Mouse (Mus musculus) stomach, embryonic 15.5 days (tissue): ENCODE results near the gene Fat1. TPM values are rescaled to one million over a fixed set of nuclear protein-coding genes. Genes with fewer than 3 reads are reported as not detected.
A peak's percentile ranks its signal among the peaks of the same experiment; 100 is the strongest.

ENCODE experiments used
- ATAC-seq: fragments of 200-750 bp; cut with Nextera tagmentation; 2 replicates; pipeline ENCODE4 v1.8.0; 2017; ENCODE audit warnings: low read depth, moderate number of reproducible peaks, moderate TSS enrichment; ENCODE audit not compliant: insufficient read depth, low FRiP score
- H3K27ac ChIP-seq: fragments of 300-500 bp; sonication (generic); 2 replicates; pipeline ENCODE4 v1.5.1; 2015; ENCODE audit warnings: mild to moderate bottlenecking, inconsistent platforms
- H3K27me3 ChIP-seq: fragments of 300-500 bp; sonication (generic); replicated peaks from 2 replicates; pipeline ENCODE4 v1.6.1; 2015; ENCODE audit warnings: inconsistent platforms
- H3K36me3 ChIP-seq: fragments of 300-500 bp; sonication (generic); 2 replicates; pipeline ENCODE4 v1.6.1; 2015; ENCODE audit warnings: inconsistent platforms
- H3K4me1 ChIP-seq: fragments of 300-500 bp; sonication (generic); 2 replicates; pipeline ENCODE4 v1.6.1; 2015; ENCODE audit warnings: inconsistent platforms
- H3K4me2 ChIP-seq: fragments of 300-500 bp; sonication (generic); 2 replicates; pipeline ENCODE4 v1.6.1; 2015; ENCODE audit warnings: mild to moderate bottlenecking, inconsistent platforms
- H3K4me3 ChIP-seq: fragments of 300-500 bp; sonication (generic); replicated peaks from 2 replicates; pipeline ENCODE4 v1.5.1; 2015; ENCODE audit warnings: inconsistent platforms
- H3K9ac ChIP-seq: fragments of 300-500 bp; sonication (generic); 2 replicates; pipeline ENCODE4 v1.6.1; 2015; ENCODE audit warnings: inconsistent platforms
- H3K9me3 ChIP-seq: fragments of 300-500 bp; sonication (generic); 2 replicates; pipeline ENCODE4 v1.6.1; 2016; ENCODE audit warnings: inconsistent platforms
- WGBS: fragments of 180-500 bp; shearing (Covaris S2); methylation state at CpG from one replicate; pipeline ENCODE4 v1.1.7; 2015; 5-methylcytosine and 5-hydroxymethylcytosine counted together
- polyA plus RNA-seq: library from polyadenylated mRNA; unstranded; fragments of >200 nt; fragmentation: Nextera tagmentation; extraction: Ambion mirVana; gene quantifications from 2 replicates; pipeline ENCODE4 v1.2.1, GENCODE M21; 2015

Gene Fat1
- polyA plus RNA-seq, 1 experiment from 2014 or later: 14.5 TPM

DNA sequence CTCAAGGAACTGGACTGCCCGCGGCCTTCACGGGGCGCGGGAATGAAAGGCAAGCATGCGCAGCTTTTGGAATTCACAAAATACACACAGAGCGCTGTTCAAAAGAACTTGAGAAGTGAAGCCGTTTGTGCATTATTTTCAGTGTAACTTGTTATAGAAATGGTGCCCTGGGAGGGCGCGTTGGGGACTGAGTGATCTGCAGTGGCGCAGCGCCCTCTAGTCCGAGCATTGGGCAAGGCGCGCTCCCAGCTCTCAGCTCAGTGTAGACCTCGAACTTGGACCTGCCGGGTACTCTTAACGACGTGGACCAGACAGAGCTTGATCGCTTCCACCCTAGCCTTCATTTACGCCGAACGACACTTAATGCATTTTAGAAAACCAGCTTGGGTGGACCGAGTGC is 494 bp downstream of the Fat1 start:
- Histone ChIP-seq H3K36me3 (no peaks in the 10 kb centered on the region), H3K9me3 (no peaks in the 10 kb centered on the region), H3K4me3 (peak overlapping the region; percentile 86), H3K27ac (peak overlapping the region; percentile 96), H3K4me2 (peak overlapping the region; percentile 81), H3K4me1 (peaks cover 5% of the 10 kb centered on the region; the same call in 1 of the 2 replicates), H3K9ac (peak overlapping the region; percentile 40; the same call in 1 of the 2 replicates), H3K27me3 (no peaks in the 10 kb centered on the region)
- under 1% methylated on average over 24 of the region's 24 CpGs for WGBS
- ATAC-seq: peak; percentile 68

DNA sequence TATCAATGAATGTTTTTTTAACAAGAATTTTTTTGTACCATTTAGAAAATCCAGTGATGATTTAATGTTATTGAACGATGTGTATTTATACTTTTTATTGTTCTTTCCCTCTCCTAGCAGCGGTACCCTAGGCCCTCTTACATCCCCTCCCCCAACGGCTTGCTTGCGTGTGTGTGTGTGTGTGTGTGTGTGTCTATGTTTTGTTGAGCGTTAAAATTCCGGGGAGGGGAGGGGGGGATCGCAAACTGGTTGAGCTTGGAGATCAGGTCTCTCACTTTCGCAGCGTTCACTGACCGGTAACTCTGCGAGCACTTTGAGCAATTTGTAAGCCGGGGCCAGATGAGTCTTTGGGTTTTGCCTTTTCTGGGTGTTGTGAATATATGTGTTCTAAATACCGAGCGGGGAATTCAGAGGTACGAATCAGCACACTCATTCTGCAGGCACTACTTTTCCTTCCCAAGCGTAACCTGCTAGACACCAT is 1.3 kb downstream of the Fat1 start:
- 2% methylated on average over 16 of the region's 16 CpGs for WGBS
- peak overlapping the region; percentile 34; the same call in 1 of the 2 replicates for H3K9ac ChIP-seq

DNA sequence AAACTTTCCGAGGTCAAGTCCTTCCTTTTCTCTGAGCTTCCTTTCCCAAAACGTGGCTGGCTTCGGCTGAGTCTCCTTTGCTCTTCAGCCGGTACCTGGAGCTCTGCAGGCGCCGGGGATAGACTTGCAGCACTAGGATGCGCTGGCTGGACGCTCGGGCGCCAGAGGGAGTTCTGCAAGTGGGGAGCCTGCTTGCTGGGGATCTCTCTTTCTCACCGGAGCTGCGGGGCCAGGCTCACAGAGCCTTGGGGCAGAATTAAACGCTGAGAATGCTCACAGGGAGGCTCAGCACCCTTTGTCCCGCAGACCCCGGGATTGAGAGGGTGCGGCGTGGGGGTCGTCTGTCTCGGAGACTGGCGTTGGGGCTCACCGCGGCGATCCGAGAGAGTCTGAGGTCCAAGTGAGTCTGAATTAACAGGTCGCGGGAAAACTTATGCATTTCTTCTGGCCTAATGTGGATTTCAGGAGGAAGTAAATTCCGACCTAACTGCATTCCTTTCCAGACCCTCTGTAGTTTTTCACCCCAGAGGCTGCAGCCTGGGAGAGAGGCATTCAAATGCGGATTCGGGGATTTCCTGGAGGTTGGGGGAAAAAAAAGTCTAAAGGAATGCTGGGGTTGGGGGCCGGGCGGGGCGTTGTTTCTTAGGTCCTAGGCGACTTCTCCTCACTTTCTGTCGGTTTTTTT is 2.0 kb downstream of the Fat1 start:
- H3K27ac ChIP-seq: peak overlapping the region; percentile 91
- H3K36me3 ChIP-seq: no peaks in the 10 kb centered on the region
- WGBS: under 1% methylated on average over 34 of the region's 34 CpGs
- no peaks in the 10 kb centered on the region for H3K9me3 ChIP-seq
- ATAC-seq: no peak
- H3K27me3 ChIP-seq: no peaks in the 10 kb centered on the region
- H3K9ac ChIP-seq: peak overlapping the region; percentile 34; the same call in 1 of the 2 replicates
- peak overlapping the region; percentile 81 for H3K4me2 ChIP-seq
- H3K4me3 ChIP-seq: peak overlapping the region; percentile 86
- H3K4me1 ChIP-seq: peaks cover 5% of the 10 kb centered on the region; the same call in 1 of the 2 replicates

More for the DNA sequence above, 1.3 kb downstream of the Fat1 start:
- peak overlapping the region; percentile 86 for H3K4me3 ChIP-seq
- no peaks in the 10 kb centered on the region for H3K27me3 ChIP-seq
- no peaks in the 10 kb centered on the region for H3K36me3 ChIP-seq
- no peaks in the 10 kb centered on the region for H3K9me3 ChIP-seq
- peak overlapping the region; percentile 81 for H3K4me2 ChIP-seq
- ATAC-seq: no peak
- H3K4me1 ChIP-seq: peaks cover 5% of the 10 kb centered on the region; the same call in 1 of the 2 replicates
- peak overlapping the region; percentile 96 for H3K27ac ChIP-seq

DNA sequence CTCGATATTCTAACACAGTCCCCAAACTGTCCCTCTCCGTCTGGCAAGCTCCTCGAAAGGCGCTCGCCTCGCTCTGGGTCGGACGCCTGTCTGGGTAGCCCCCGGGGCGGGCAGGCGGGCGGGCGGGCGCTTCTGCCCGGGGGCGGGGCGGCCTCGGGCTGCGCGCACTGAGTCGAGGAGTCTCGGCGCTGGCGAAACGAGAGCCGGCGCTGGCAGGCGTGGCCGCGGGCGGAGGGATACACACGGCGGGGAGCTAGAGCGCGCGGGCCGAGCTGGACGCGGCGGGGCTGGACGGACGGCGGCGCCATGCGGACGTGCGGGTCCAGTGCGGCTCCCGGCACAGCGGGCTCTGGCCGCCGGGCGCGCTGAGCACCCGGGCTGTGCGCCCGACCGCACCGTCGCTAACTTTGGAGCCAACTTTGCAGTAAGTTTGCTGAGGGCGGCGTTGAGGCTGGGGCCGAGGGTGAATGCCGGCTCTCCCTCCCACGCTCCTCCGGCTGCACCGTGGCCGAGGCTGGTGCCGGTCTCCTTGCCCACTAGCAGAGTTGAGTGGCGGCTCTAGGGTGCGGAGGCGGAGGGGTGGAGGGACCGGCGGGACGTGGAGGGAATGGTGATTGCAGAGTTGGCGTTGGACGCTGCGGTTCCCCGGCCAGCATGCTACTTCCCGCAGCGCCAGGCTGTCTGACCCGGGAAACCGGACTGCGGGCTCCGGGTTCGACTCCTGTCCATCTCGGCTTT is 2.8 kb downstream of the Fat1 start:
- peak overlapping the region; percentile 76 for H3K9ac ChIP-seq
- H3K4me1 ChIP-seq: peaks cover 5% of the 10 kb centered on the region; the same call in 1 of the 2 replicates
- no peaks in the 10 kb centered on the region for H3K36me3 ChIP-seq
- peak; percentile 78 for ATAC-seq
- H3K9me3 ChIP-seq: no peaks in the 10 kb centered on the region
- H3K27ac ChIP-seq: peak overlapping the region; percentile 92
- H3K27me3 ChIP-seq: no peaks in the 10 kb centered on the region
- peak overlapping the region; percentile 81 for H3K4me2 ChIP-seq
- peak overlapping the region; percentile 86 for H3K4me3 ChIP-seq
- under 1% methylated on average over 87 of the region's 87 CpGs for WGBS

DNA sequence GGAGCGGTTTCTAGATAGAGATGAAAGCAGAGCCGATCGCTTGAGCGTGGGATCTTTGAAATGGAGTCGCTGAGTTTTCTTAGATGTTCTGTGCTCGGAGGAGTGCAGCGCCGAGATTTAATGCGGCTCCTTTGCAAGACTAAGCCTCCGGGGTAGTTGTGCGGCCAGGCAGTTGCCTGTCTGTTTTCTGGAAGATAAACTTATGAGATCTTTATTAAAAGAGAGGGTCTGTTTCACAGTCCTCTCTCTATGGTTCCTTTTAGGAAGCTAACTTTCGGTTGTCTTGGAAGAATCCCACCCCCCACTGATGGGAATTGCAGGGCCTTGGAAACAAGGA is 3.4 kb downstream of the Fat1 start:
- Histone ChIP-seq H3K4me1 (peaks cover 5% of the 10 kb centered on the region; the same call in 1 of the 2 replicates), H3K27ac (peak overlapping the region; percentile 92), H3K36me3 (no peaks in the 10 kb centered on the region), H3K9ac (peak overlapping the region; percentile 76), H3K9me3 (no peaks in the 10 kb centered on the region), H3K27me3 (no peaks in the 10 kb centered on the region), H3K4me3 (peak overlapping the region; percentile 86), H3K4me2 (peak overlapping the region; percentile 81)
- under 1% methylated on average over 12 of the region's 12 CpGs for WGBS
- ATAC-seq: no peak

DNA sequence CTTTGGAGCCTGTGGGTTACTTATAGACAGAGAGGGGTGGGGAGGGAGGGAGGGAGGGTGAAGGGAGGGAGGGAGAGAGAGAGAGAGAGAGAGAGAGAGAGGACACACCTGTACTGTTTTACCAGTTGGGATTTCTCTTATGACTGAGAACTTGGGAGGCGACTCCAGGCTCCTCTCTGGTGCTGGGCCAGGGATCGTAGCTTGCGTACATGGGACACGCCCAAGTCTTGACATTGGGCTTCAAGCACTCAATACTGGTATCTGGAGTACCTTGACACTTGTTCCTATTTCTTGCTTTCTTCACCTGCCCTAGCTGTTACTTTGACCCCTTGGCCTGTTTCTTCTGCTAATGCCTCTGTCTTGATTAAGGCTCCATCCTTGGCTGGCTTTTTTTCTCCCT is 10.3 kb downstream of the Fat1 start:
- WGBS: 85% methylated on average over 4 of the region's 4 CpGs
- Histone ChIP-seq H3K36me3 (peaks cover 9% of the 10 kb centered on the region), H3K27me3 (no peaks in the 10 kb centered on the region), H3K4me1 (peaks cover 7% of the 10 kb centered on the region; the same call in 1 of the 2 replicates), H3K9me3 (no peaks in the 10 kb centered on the region), H3K4me2 (no peak overlapping the region), H3K4me3 (no peak overlapping the region), H3K9ac (no peak overlapping the region), H3K27ac (no peak overlapping the region)
- ATAC-seq: no peak

DNA sequence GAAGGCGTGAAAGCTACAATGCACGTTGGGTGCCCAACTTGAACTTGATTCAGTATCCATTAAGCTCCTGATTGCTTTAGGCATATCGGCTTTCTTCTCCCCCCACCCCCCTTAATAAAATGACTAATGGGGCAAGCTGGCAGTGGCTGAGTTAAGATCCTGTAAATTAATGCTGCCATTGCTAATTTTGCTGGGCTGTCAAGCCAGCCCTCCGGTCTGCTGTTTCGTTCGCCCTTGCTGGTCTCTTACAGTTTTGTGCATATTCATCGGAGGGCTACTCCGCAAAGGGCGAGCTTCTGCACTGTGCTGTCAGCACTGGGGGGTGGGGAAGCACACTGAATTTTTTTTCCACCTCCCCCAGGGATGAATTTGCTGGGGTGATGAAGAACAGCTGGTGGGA is 13.3 kb downstream of the Fat1 start:
- ATAC-seq: no peak
- Histone ChIP-seq H3K9me3 (no peaks in the 10 kb centered on the region), H3K4me1 (peaks cover 7% of the 10 kb centered on the region; the same call in 1 of the 2 replicates), H3K9ac (no peak overlapping the region), H3K27ac (no peak overlapping the region), H3K4me2 (no peak overlapping the region), H3K27me3 (no peaks in the 10 kb centered on the region), H3K36me3 (peaks cover 39% of the 10 kb centered on the region), H3K4me3 (no peak overlapping the region)
- WGBS: 48% methylated on average over 9 of the region's 9 CpGs

DNA sequence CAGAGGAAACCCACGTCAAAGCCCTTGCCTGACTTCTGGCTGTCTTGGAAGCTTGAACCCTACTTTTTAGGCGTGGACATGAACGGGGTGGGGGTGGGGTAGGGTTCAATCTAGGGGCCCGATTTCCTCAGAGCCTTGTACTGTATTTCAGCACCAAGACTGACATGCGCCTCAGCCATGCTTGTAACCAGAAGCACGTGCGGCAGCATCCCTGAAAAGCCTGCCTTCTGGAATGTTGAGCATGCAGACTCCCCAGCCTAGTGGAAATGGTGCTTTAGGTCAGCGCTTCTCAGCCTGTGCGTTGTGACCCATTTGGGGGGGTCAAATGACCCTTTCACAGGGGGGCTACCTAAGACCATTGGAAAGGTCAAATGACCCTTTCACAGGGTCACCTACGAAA is 25.2 kb downstream of the Fat1 start:
- Histone ChIP-seq H3K27me3 (no peaks in the 10 kb centered on the region), H3K4me1 (0 out of 2 replicates have a peak, but pooled peaks cover 6% of the 10 kb centered on the region), H3K4me2 (no peak overlapping the region), H3K27ac (no peak overlapping the region), H3K4me3 (no peak overlapping the region), H3K36me3 (peaks cover 10% of the 10 kb centered on the region; the same call in 1 of the 2 replicates), H3K9ac (no peak overlapping the region), H3K9me3 (no peaks in the 10 kb centered on the region)
- 47% methylated on average over 10 of the region's 10 CpGs for WGBS
- no peak for ATAC-seq

DNA sequence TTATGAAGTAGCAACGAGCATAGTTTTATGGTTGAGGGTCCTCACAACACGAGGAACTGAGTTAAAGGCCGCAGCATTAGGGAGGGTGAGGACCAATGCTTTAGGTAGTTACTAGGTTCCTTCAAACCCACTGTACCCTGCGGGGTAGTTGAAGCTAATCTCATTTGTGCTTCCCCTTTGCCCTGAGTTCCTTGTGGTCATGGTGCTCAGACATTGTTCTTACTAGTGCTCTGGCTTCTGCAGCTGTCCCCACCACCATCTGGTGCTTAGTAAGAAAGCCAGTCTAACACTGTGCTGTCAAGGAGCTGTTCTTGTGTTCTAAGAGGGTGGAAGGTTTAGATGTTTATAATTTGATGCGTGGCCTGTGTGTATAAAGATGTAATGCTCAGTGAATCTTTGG is 25.7 kb downstream of the Fat1 start:
- no peak overlapping the region for H3K4me2 ChIP-seq
- no peaks in the 10 kb centered on the region for H3K9me3 ChIP-seq
- no peak overlapping the region for H3K9ac ChIP-seq
- no peaks in the 10 kb centered on the region for H3K27me3 ChIP-seq
- H3K36me3 ChIP-seq: peaks cover 10% of the 10 kb centered on the region; the same call in 1 of the 2 replicates
- no peak overlapping the region for H3K4me3 ChIP-seq
- 0 out of 2 replicates have a peak, but pooled peaks cover 6% of the 10 kb centered on the region for H3K4me1 ChIP-seq
- ATAC-seq: no peak
- no peak overlapping the region for H3K27ac ChIP-seq
- 60% methylated on average over 5 of the region's 5 CpGs for WGBS

DNA sequence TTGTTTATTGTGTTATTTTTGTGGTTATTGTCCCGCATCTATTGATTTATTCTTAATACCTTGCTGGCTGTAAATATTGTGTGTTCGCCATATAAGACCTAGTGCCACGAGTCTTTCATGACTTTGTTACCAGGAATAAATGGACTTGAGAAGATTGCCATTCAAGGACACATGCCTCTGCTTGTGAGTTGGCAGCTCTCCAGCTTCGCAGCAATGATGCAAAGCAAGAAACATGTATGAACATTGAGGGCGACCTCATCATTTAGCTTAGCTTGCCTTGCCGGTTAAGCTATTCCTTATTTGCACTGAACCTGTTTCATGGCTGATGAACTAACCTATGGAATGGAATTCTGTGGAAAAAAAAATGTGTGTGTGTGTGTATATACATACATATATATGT is 26.2 kb downstream of the Fat1 start:
- H3K27ac ChIP-seq: no peak overlapping the region
- no peak for ATAC-seq
- WGBS: 63% methylated on average over 6 of the region's 6 CpGs
- H3K4me1 ChIP-seq: 0 out of 2 replicates have a peak, but pooled peaks cover 6% of the 10 kb centered on the region
- no peaks in the 10 kb centered on the region for H3K27me3 ChIP-seq
- H3K4me2 ChIP-seq: no peak overlapping the region
- H3K9me3 ChIP-seq: no peaks in the 10 kb centered on the region
- H3K9ac ChIP-seq: no peak overlapping the region
- H3K4me3 ChIP-seq: no peak overlapping the region
- peaks cover 10% of the 10 kb centered on the region; the same call in 1 of the 2 replicates for H3K36me3 ChIP-seq

DNA sequence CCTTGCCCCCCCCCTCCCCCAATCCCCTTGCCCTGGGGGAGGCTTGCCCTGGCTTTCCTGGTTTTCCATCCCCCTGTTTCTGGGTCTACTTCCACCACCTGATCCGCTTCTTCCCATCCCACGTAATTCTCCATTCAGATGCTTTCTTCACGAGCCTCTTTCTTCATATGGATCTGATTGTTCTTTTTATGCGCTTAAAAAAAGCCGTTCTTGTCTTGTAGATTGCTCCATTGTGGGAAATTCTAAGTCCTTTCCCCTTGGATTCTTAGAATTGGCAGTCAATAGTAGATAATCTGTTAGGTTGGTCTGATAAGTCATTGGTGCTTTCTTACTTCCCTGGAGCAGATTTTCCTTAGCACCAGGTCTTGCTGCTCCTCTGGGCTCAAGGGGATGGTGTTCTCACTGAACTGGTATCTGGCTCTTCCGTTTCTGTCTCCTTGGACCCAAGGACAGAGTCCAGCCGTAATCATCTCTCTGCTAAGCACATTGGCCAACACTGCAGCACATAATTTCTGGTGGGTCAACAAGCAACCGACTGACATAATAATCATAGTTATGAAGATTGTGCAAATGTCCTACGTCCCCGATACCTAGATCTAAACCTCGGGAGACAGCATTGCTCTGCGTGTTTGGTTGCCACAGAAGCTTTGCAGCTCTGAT is 27.5 kb downstream of the Fat1 start:
- no peak for ATAC-seq
- peaks cover 8% of the 10 kb centered on the region; the same call in 1 of the 2 replicates for H3K36me3 ChIP-seq
- H3K27me3 ChIP-seq: no peaks in the 10 kb centered on the region
- no peak overlapping the region for H3K4me3 ChIP-seq
- H3K27ac ChIP-seq: no peak overlapping the region
- H3K9ac ChIP-seq: no peak overlapping the region
- H3K9me3 ChIP-seq: no peaks in the 10 kb centered on the region
- H3K4me1 ChIP-seq: 0 out of 2 replicates have a peak, but pooled peaks cover 6% of the 10 kb centered on the region
- 0 out of 2 replicates have a peak overlapping the region, but pooled peaks have one; percentile 2 for H3K4me2 ChIP-seq
- 83% methylated on average over 12 of the region's 12 CpGs for WGBS
